Mouse (Mus musculus) yolk sac, embryonic 10.5 days (tissue): ENCODE measurements around the gene Zfyve19.

ENCODE experiments used
- DNase-seq: peaks from one replicate; pipeline ENCODE4 v3.0.0-alpha.2; 2017; ENCODE audit warnings: low spot score

Zfyve19 gene

DNA sequence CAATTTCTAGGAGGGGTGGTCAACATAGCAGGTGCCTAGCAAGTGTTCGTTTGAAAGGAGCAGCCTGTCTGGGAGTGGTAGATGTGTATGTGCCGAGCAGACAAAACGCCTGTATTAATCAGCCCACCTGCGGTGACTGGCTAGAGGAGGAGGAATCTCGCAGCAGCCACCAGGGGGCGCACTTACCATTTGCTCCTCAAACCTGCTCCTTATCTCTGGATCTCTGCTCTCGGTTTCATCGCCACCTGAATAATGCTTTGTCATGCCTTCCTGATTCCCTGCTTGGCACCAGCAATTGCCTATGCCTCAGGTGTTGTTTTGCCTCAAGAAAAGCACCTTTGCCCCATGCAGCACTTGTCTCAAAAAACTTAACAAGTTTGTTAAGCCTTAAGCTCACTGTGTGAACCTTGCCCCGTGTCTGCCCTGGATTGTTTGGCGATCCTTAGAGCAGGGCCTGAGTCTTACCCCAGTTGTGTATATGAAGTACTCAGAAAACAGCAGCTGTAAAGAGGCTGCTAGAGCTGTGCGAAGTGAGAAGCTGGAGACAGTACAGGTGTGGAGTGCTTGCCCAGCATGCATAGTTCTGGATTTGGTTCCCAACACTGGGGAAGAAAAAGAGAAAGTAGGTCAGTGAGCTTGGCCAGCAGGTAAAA is 42.5 kb downstream of the Zfyve19 start:
- DNase-seq, result peak; percentile 86

DNA sequence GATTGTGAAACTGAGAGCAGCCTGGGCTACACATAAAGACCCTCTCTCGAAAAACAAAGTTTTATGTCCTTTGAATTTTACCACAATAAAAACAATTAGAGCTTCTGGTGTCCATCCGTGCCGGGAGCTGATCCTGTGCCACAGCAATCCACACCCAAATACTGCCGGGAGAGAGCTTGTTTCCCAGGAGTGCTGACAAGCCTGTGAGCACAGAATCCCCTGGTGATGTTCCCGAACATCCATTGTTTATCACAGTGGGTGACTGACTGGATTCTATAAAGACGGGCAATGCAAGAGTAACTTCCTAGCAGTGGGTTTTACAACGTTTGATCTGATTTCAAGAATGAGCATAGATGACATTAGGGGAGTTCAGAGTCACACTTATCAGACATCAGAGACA is 46.6 kb downstream of the Zfyve19 start:
- no peak for DNase-seq

DNA sequence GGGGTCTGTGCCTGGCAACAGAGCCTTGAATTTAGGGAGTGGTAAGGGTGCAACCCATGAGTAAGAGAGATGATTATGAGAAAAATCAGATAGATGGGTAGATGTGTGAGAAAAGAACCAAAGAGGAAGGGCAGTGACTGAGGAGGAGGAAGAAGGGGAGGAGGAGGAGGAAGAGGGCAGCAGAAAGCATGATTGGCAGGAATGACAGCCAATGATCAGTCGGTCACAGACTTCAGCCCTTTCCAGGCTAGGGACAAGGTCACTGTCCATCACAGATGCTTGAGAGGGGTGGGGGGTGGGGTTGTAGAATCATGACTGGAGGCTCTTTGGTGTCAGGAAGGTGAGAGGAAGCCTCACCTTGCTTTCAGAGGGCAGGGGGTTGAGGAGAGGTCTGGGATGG is 52.1 kb downstream of the Zfyve19 start:
- no peak for DNase-seq

DNA sequence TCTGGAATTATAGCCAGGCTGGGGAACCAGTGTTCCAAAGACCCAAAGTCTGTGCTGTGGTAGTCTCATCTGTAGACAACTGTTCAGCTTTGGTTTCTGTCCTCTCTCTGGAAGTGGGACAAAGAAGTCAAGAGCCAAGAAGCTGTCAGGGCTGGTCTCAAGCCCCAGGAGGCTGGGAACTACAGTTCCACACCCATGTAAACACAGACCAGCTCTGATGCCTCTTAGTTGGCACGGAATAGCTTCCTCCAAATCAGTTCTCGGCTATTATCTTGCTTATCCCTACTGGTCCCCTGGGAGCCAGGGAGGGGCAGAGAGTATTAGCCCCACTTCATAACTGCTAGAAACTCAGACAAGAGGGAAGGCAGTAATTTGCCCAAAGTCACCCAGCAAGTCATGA is 52.9 kb downstream of the Zfyve19 start:
- DNase-seq, result no peak

DNA sequence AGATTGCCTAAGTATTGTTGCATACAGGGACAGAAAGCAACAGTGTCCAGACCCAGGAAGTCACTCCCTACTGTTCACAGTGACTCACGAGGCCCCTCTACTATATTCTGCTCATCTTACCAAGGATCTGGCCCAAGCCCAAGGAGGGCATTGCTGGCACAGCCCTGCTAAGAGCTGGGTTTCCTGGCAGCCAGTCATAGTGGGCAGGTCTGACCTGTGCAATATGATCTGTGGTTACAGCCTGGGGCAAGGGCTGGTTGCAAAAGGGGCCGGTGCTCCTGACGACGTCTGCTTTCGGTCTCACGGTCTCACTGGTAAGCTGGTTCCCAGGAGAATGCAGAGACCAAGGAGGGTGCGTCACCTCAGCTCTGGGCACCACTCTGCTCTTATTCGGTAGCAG is 54.6 kb downstream of the Zfyve19 start:
- DNase-seq, result no peak

DNA sequence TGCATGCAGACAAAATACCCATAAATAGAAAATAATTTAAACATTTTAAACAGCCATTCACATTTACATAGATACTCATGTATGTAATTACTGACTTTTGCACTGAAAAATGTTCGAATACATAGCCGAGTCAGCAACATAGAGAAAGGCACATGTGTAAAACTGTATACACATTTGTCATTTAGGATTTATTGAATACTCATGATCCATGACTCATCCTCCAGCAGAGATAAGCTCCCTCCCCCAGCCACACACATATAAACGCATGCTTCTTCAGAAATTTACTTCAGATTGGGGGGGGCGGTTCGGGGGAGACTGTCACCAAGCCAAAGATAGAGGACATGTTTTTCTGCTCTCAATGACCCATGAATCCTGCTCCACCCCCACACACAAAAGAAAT is 55.4 kb downstream of the Zfyve19 start:
- no peak for DNase-seq
